Mouse (Mus musculus) C2C12 (cell line): ENCODE measurements around the gene St6galnac4.
A peak's percentile ranks its signal among the peaks of the same experiment; 100 is the strongest.

Experiments used
- CEBPB ChIP-seq: IDR thresholded peaks from one replicate; pipeline ENCODE4 v1.6.1; 2011; ENCODE audit warnings: low read depth, mild to moderate bottlenecking, control low read depth, moderate library complexity
- CTCF ChIP-seq: IDR thresholded peaks from one replicate; pipeline ENCODE4 v1.5.1; 2011; ENCODE audit not compliant: control insufficient read depth, insufficient read depth, insufficient read length
- MAX ChIP-seq: IDR thresholded peaks from one replicate; pipeline ENCODE4 v1.6.1; 2011; ENCODE audit warnings: mild to moderate bottlenecking, control low read depth
- MYOD1 ChIP-seq: IDR thresholded peaks from one replicate; pipeline ENCODE4 v1.6.1; 2011; ENCODE audit warnings: low read depth; ENCODE audit not compliant: control insufficient read depth, insufficient read length
- USF1 ChIP-seq: IDR thresholded peaks from one replicate; pipeline ENCODE4 v1.6.1; 2011; ENCODE audit warnings: low read depth, mild to moderate bottlenecking, control low read depth, moderate library complexity

DNA sequence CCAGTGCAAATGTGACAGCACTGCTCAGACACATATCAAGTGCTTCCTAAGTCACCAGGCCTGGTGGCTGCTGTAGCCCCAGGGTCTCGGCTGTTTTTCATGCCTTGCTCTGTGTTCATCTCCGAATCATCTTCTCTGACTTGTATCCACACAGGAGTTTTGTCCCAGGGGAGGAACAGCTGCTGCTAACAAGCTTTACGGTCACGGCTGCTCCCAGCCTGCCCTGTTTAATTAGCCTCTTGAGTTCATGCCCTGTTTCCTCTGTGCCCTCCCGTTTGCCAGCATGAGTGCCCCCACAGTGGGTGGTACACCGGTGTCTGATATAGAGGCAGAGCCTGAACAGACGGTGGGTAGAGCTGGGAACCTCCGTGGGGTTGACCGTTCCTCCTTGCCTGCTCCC lies 31.2 kb downstream of the St6galnac4 start:
- TF ChIP-seq CTCF (no peak), USF1 (no peak), MYOD1 (peak; percentile 31), CEBPB (no peak), MAX (no peak)
